Mouse (Mus musculus) liver, postnatal 0 days (tissue): ENCODE measurements around the gene Efcab12. TPM values are rescaled to one million over a fixed set of nuclear protein-coding genes. Genes with fewer than 3 reads are reported as not detected.

Experiments
- ATAC-seq: fragments of 200-750 bp; cut with Nextera tagmentation; 2 replicates; pipeline ENCODE4 v1.8.0; 2017; ENCODE audit warnings: mild to moderate bottlenecking, moderate library complexity
- DNase-seq: peaks from one replicate; pipeline ENCODE4 v3.0.0-alpha.2; 2016
- H3K27ac ChIP-seq: fragments of 300-500 bp; sonication (generic); 2 replicates; pipeline ENCODE4 v1.5.1; 2014; ENCODE audit warnings: antibody characterized with exemption, moderate library complexity, mild to moderate bottlenecking, low read depth
- H3K27me3 ChIP-seq: fragments of 300-500 bp; sonication (generic); 2 replicates; pipeline ENCODE4 v1.6.1; 2014; ENCODE audit warnings: low read length, control low read depth, mixed read lengths; ENCODE audit not compliant: insufficient read depth
- H3K36me3 ChIP-seq: fragments of 300-500 bp; sonication (generic); replicated peaks from 2 replicates; pipeline ENCODE4 v1.6.1; 2014; ENCODE audit warnings: mild to moderate bottlenecking, control low read depth, low read length, moderate library complexity, mixed read lengths; ENCODE audit not compliant: insufficient read depth
- H3K4me1 ChIP-seq: fragments of 300-500 bp; sonication (generic); 2 replicates; pipeline ENCODE4 v1.6.1; 2014; ENCODE audit warnings: antibody characterized with exemption, mild to moderate bottlenecking, control low read depth; ENCODE audit not compliant: insufficient read depth
- H3K4me2 ChIP-seq: fragments of 300-500 bp; sonication (generic); 2 replicates; pipeline ENCODE4 v1.6.1; 2014; ENCODE audit warnings: low read depth, mild to moderate bottlenecking, low read length, moderate library complexity, mixed read lengths
- H3K4me3 ChIP-seq: fragments of 300-500 bp; sonication (generic); 2 replicates; pipeline ENCODE4 v1.5.1; 2014; ENCODE audit warnings: low read depth, low read length
- H3K9ac ChIP-seq: fragments of 300-500 bp; sonication (generic); replicated peaks from 2 replicates; pipeline ENCODE4 v1.6.1; 2014; ENCODE audit warnings: mild to moderate bottlenecking, moderate library complexity
- H3K9me3 ChIP-seq: fragments of 300-500 bp; sonication (generic); 2 replicates; pipeline ENCODE4 v1.6.1; 2016; ENCODE audit warnings: mild to moderate bottlenecking, control low read depth, low read length, mixed read lengths
- CTCF ChIP-seq: sonication (generic); IDR thresholded peaks from 2 replicates; pipeline ENCODE4 v1.5.1; 2016; ENCODE audit warnings: antibody characterized with exemption, low read depth
- EP300 ChIP-seq: IDR thresholded peaks from 2 replicates; pipeline ENCODE4 v1.6.1; 2016; ENCODE audit warnings: antibody characterized with exemption, low read depth, mild to moderate bottlenecking
- WGBS: fragments of 180-500 bp; shearing (Covaris S2); extraction: QIAGEN DNeasy Blood & Tissue Kit; methylation state at CpG from one replicate; pipeline ENCODE4 v1.1.7; 2014; ENCODE audit not compliant: insufficient replicate concordance; 5-methylcytosine and 5-hydroxymethylcytosine counted together
- polyA plus RNA-seq: library from polyadenylated mRNA; unstranded; fragments of >200 nt; fragmentation: Nextera tagmentation; extraction: Ambion mirVana; gene quantifications from 2 replicates; pipeline ENCODE4 v1.2.1, GENCODE M21; 2015

Gene Efcab12
- polyA plus RNA-seq, 1 experiment from 2014 or later: not detected

GRCm38 (mm10) chr6:115791016-115791415 is 47.2 kb downstream of the Efcab12 start:
- H3K36me3 ChIP-seq: peaks cover 9% of the 10 kb centered on the region

DNA sequence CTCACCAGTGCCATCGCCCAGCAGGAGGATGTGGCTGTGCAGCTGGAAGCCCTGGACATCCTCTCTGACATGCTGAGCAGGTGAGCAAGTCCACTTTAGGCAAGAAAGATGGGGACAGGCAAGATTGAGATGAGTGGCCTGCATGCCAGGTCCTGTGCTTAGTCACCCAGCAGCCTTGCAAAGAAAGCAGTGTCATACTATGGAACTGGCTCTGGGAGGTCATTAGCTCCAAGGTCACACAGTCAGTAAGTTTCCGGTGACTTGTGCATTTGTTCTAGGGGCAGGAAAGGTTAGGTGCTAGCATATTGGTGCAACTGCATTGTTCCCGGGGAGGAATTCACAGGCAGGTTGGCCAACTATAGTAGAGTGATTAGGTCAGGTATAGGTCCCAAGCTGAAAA is 55.4 kb downstream of the Efcab12 start:
- Histone ChIP-seq H3K4me3 (no peak overlapping the region), H3K9me3 (no peaks in the 10 kb centered on the region), H3K9ac (no peak overlapping the region), H3K36me3 (0 out of 2 replicates have a peak, but pooled peaks cover 9% of the 10 kb centered on the region), H3K27ac (no peak overlapping the region), H3K4me1 (no peaks in the 10 kb centered on the region), H3K27me3 (no peaks in the 10 kb centered on the region), H3K4me2 (no peak overlapping the region)
- ATAC-seq: 0 out of 2 replicates have a peak, but pooled peaks have one; percentile 31
- DNase-seq: no peak
- TF ChIP-seq CTCF: no peak
- TF ChIP-seq EP300: no peak
- 61% methylated on average over 3 of the region's 3 CpGs for WGBS

More at GRCm38 (mm10) chr6:115791016-115791415, 47.2 kb downstream of the Efcab12 start:
- Histone ChIP-seq H3K4me3 (no peak overlapping the region), H3K4me2 (no peak overlapping the region), H3K9me3 (no peaks in the 10 kb centered on the region), H3K9ac (no peak overlapping the region), H3K27me3 (no peaks in the 10 kb centered on the region), H3K4me1 (no peaks in the 10 kb centered on the region), H3K27ac (no peak overlapping the region)
- TF ChIP-seq CTCF (no peak), EP300 (no peak)
- no peak for ATAC-seq
- 84% methylated on average over 10 of the region's 10 CpGs for WGBS
- no peak for DNase-seq

GRCm38 (mm10) chr6:115776363-115776762 is 61.8 kb downstream of the Efcab12 start:
- H3K9ac ChIP-seq: no peak overlapping the region
- H3K27me3 ChIP-seq: no peaks in the 10 kb centered on the region
- no peaks in the 10 kb centered on the region for H3K36me3 ChIP-seq
- DNase-seq (no peak), ATAC-seq (no peak)
- peaks cover 23% of the 10 kb centered on the region for H3K4me1 ChIP-seq
- no peak overlapping the region for H3K4me3 ChIP-seq
- no peak overlapping the region for H3K4me2 ChIP-seq
- 42% methylated on average over 9 of the region's 9 CpGs for WGBS
- no peak overlapping the region for H3K27ac ChIP-seq
- TF ChIP-seq CTCF (no peak), EP300 (no peak)
- H3K9me3 ChIP-seq: no peaks in the 10 kb centered on the region

- 46% methylated on average over 3 of the region's 3 CpGs for WGBS
- H3K27ac ChIP-seq: no peak overlapping the region
These were observed 62.4 kb downstream of the Efcab12 start for GRCm38 (mm10) chr6:115775838-115776237.

GRCm38 (mm10) chr6:115774501-115774921 is 63.7 kb downstream of the Efcab12 start, which contains the start of gene Cand2:
Gene Cand2, plus strand, starts transcription at chr6:115774538.
- no peak for TF ChIP-seq EP300
- no peak for TF ChIP-seq CTCF
- Histone ChIP-seq H3K4me3 (peak within 1 kb of the TSS; percentile 64), H3K27ac (no peak within 1 kb of the TSS), H3K4me1 (peaks cover 23% of the 10 kb centered on the region), H3K36me3 (no peaks in the 10 kb centered on the region), H3K9me3 (no peaks in the 10 kb centered on the region), H3K27me3 (no peaks in the 10 kb centered on the region), H3K4me2 (peak within 1 kb of the TSS; percentile 92), H3K9ac (peak within 1 kb of the TSS; percentile 74)
- peak; percentile 64 for DNase-seq
- ATAC-seq: peak; percentile 59
- WGBS: 2% methylated on average over 19 of the region's 28 CpGs

More at GRCm38 (mm10) chr6:115775838-115776237, 62.4 kb downstream of the Efcab12 start:
- H3K36me3 ChIP-seq: no peaks in the 10 kb centered on the region
- H3K4me2 ChIP-seq: no peak overlapping the region
- H3K4me1 ChIP-seq: peaks cover 23% of the 10 kb centered on the region
- TF ChIP-seq CTCF: no peak
- TF ChIP-seq EP300: no peak
- ATAC-seq (no peak), DNase-seq (no peak)
- no peak overlapping the region for H3K4me3 ChIP-seq
- H3K9ac ChIP-seq: no peak overlapping the region
- H3K9me3 ChIP-seq: no peaks in the 10 kb centered on the region
- no peaks in the 10 kb centered on the region for H3K27me3 ChIP-seq

DNA sequence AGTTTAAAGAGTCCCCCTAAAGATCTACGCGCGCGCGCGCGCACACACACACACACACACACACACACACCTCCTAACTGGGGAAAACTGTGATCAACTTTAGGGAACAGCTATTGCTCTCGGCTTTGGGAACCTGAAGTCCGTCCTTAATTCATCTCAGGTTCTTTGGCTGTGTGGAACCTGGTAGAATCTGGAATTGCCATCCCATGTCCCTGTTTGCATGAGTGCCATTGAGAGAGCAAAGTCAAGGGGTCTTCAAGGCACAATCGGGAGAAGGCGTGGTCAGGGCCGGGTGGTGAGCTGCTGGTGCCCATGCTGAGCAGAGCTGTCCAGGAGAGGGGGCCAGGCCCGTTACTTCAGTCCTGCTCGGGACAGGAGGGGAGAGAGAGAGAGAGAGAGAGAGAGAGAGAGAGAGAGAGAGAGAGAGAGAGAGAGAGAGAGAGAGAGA is 64.2 kb downstream of the Efcab12 start:
- no peak for TF ChIP-seq EP300
- no peak for TF ChIP-seq CTCF
- no peaks in the 10 kb centered on the region for H3K36me3 ChIP-seq
- no peak; the same call in 1 of the 2 replicates for ATAC-seq
- 0% methylated on average over 14 of the region's 14 CpGs for WGBS
- H3K9ac ChIP-seq: 0 out of 2 replicates have a peak overlapping the region, but pooled peaks have one; percentile 46
- H3K4me2 ChIP-seq: peak overlapping the region; percentile 92
- H3K27me3 ChIP-seq: no peaks in the 10 kb centered on the region
- no peaks in the 10 kb centered on the region for H3K9me3 ChIP-seq
- H3K27ac ChIP-seq: no peak overlapping the region
- H3K4me3 ChIP-seq: peak overlapping the region; percentile 64
- DNase-seq: no peak
- H3K4me1 ChIP-seq: peaks cover 23% of the 10 kb centered on the region
